Mouse (Mus musculus): ENCODE measurements around the gene Gm11487. TPM values are rescaled to one million over a fixed set of nuclear protein-coding genes. Genes with fewer than 3 reads are reported as not detected.

Gm11487 gene
- polyA plus RNA-seq (2012; rRNA removed) = not detected in 2 replicates

GRCm38 (mm10) chr4:73404972-73405371, at the start of gene Gm11487:
Gm11487 (minus strand) TSS chr4:73405072.

Other genes with a start within 250 kb of the Gm11487 start
- not detected in 2 replicates for gene Gm11238, start 202.8 kb upstream of the Gm11487 start, polyA plus RNA-seq (2012; rRNA removed)
- gene Gm11237, start 217.9 kb upstream of the Gm11487 start, polyA plus RNA-seq (2012; rRNA removed) = not detected in 2 replicates
- not detected in 2 replicates for gene Gm11236, start 233.0 kb upstream of the Gm11487 start, polyA plus RNA-seq (2012; rRNA removed)